Mouse (Mus musculus): Measurements from ENCODE around the gene Dnaic2. TPM values are rescaled to one million over a fixed set of nuclear protein-coding genes. Genes with fewer than 3 reads are reported as not detected.
A peak's percentile ranks its signal among the peaks of the same experiment; 100 is the strongest.

Gene Dnaic2
- polyA plus RNA-seq, 1 experiment, result 1.7 TPM

DNA sequence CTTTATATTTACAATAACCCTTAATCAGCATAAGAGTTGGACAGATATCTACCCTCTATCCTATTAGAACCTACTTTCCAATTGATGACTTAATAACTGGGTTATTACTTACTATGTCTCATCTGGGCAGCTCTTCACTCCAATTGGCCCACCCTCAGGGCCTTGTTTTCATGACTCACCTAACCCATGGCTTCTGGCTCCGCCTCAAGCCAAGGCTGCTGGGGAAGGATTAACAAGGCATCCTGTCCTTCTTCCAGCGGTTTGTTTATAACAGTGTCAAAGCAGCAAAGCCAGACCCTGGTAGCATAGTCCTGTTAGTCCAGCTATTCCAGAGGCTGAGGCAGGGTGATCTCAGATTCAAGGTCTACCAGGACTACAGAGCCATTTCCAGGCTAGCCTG lies 32.8 kb upstream of the Dnaic2 start:
- Histone ChIP-seq H3K9me3 (replicated peaks; ENCODE audit: control insufficient read depth, insufficient read depth, low read length, poor library complexity, severe bottlenecking) (no peaks in the 10 kb centered on the region), H3K36me3 (ENCODE audit: control insufficient read depth, insufficient read depth, low read length, poor library complexity, severe bottlenecking) (peaks cover 2% of the 10 kb centered on the region; the same call in 1 of the 2 replicates), H3K4me1 (ENCODE audit: control insufficient read depth, insufficient read depth, low read length) (peaks cover 11% of the 10 kb centered on the region), H3K9ac (ENCODE audit: low read depth, poor library complexity, severe bottlenecking) (no peak overlapping the region), H3K4me3 (ENCODE audit: low read depth, low read length) (no peak overlapping the region), H3K27ac (ENCODE audit: insufficient read depth, low read length) (peak overlapping the region; percentile 7; the same call in 1 of the 2 replicates), H3K27me3 (ENCODE audit: control insufficient read depth, insufficient read depth, low read length, poor library complexity, severe bottlenecking) (no peaks in the 10 kb centered on the region)
- no peak for TF ChIP-seq EP300 (IDR thresholded peaks at IDR 0.05; ENCODE audit: insufficient read depth, low read depth, low read length)
- no peak for TF ChIP-seq CTCF (IDR thresholded peaks at IDR 0.05; ENCODE audit: low read depth, low read length)
- TF ChIP-seq POLR2A (IDR thresholded peaks at IDR 0.05; ENCODE audit: insufficient read depth, low read length), result no peak

DNA sequence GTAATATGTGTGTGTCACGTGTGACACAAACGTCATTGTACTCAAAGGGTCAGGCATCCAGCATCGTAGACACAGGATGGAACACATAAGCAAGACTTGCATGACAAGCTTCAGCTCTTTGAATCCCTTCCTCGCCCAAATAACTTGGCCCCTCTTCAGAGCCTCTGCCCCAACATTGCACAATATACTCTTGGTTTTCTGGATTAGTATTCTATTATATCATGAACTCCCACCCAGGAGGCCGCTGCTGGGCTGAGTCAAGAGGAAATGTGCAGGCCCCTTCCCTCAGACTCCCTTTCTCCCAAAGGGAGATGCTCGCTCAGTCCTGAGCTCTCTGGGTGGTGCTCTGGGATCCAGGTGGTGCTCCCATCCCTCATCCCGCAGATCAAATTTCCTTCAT lies 28.7 kb upstream of the Dnaic2 start:
- H3K27ac ChIP-seq (ENCODE audit: insufficient read depth, low read length), result no peak overlapping the region
- no peak overlapping the region for H3K9ac ChIP-seq (ENCODE audit: low read depth, poor library complexity, severe bottlenecking)
- peaks cover 6% of the 10 kb centered on the region for H3K4me1 ChIP-seq (ENCODE audit: control insufficient read depth, insufficient read depth, low read length)
- TF ChIP-seq CTCF (IDR thresholded peaks at IDR 0.05; ENCODE audit: low read depth, low read length) (no peak), EP300 (IDR thresholded peaks at IDR 0.05; ENCODE audit: insufficient read depth, low read depth, low read length) (no peak)
- no peak overlapping the region for H3K4me3 ChIP-seq (ENCODE audit: low read depth, low read length)
- no peaks in the 10 kb centered on the region for H3K9me3 ChIP-seq (replicated peaks; ENCODE audit: control insufficient read depth, insufficient read depth, low read length, poor library complexity, severe bottlenecking)
- H3K27me3 ChIP-seq (ENCODE audit: control insufficient read depth, insufficient read depth, low read length, poor library complexity, severe bottlenecking), result no peaks in the 10 kb centered on the region
- peaks cover 2% of the 10 kb centered on the region; the same call in 1 of the 2 replicates for H3K36me3 ChIP-seq (ENCODE audit: control insufficient read depth, insufficient read depth, low read length, poor library complexity, severe bottlenecking)

DNA sequence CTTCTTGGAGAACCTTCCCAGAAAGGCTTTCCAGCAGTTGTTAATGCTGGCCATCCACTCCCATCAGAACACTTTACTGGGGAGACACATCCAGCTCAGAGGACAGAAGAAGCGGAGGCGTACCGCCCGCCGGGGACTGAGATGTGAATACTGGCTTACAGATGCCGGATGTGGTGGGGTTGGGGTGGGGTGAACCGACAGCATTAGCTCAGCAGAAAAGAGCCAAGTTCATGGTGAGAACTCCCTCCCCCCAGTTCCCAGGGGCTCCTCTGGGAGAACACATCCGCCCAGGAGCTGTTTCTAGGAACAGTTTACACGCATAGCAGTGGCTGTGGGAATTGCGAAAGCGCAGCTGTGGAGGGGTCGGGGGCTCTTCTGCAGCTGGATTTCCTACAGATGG lies 27.7 kb upstream of the Dnaic2 start:
- Histone ChIP-seq H3K36me3 (ENCODE audit: control insufficient read depth, insufficient read depth, low read length, poor library complexity, severe bottlenecking) (peaks cover 2% of the 10 kb centered on the region; the same call in 1 of the 2 replicates), H3K4me1 (ENCODE audit: control insufficient read depth, insufficient read depth, low read length) (peaks cover 4% of the 10 kb centered on the region), H3K4me3 (ENCODE audit: low read depth, low read length) (no peak overlapping the region), H3K27me3 (ENCODE audit: control insufficient read depth, insufficient read depth, low read length, poor library complexity, severe bottlenecking) (no peaks in the 10 kb centered on the region), H3K9ac (ENCODE audit: low read depth, poor library complexity, severe bottlenecking) (no peak overlapping the region), H3K27ac (ENCODE audit: insufficient read depth, low read length) (no peak overlapping the region), H3K9me3 (replicated peaks; ENCODE audit: control insufficient read depth, insufficient read depth, low read length, poor library complexity, severe bottlenecking) (no peaks in the 10 kb centered on the region)
- TF ChIP-seq POLR2A (IDR thresholded peaks at IDR 0.05; ENCODE audit: insufficient read depth, low read length) (no peak), EP300 (IDR thresholded peaks at IDR 0.05; ENCODE audit: insufficient read depth, low read depth, low read length) (no peak), CTCF (IDR thresholded peaks at IDR 0.05; ENCODE audit: low read depth, low read length) (no peak)

DNA sequence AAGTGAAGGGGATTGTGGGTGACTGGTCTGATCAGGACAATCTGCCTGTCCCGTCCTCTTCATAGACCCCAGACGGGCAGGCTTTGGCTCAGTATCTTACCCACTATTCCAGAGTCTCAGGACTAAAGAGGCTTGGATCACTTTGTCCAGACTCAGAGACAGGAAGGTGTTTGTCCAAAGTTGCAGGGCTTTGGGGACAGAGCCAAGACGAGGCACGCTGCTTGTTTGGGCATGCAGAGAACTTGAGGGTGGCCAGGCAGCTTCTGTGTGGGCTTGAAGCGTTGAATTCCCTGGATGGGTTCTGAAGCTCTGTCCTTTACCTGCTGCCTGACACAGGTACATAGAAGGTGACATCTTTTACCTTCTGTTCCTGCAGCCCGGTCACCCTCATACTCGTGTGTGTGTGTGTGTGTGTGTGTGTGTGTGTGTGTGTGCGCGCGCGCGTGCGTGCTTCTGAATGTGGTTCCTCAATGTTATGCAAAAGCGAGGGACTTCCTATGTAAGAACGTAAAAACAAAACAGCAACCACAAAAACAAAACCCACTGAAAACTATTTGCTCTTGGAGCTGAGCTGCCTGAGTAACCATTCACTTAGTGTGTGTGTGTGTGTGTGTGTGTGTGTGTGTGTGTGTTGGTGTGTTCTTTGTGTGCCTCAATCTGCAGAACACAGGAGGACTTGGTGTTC lies 24.8 kb upstream of the Dnaic2 start:
- TF ChIP-seq CTCF (IDR thresholded peaks at IDR 0.05; ENCODE audit: low read depth, low read length) (no peak), POLR2A (IDR thresholded peaks at IDR 0.05; ENCODE audit: insufficient read depth, low read length) (no peak), EP300 (IDR thresholded peaks at IDR 0.05; ENCODE audit: insufficient read depth, low read depth, low read length) (no peak)
- Histone ChIP-seq H3K4me3 (ENCODE audit: low read depth, low read length) (no peak overlapping the region), H3K9me3 (replicated peaks; ENCODE audit: control insufficient read depth, insufficient read depth, low read length, poor library complexity, severe bottlenecking) (no peaks in the 10 kb centered on the region), H3K27me3 (ENCODE audit: control insufficient read depth, insufficient read depth, low read length, poor library complexity, severe bottlenecking) (no peaks in the 10 kb centered on the region), H3K4me1 (ENCODE audit: control insufficient read depth, insufficient read depth, low read length) (no peaks in the 10 kb centered on the region), H3K36me3 (ENCODE audit: control insufficient read depth, insufficient read depth, low read length, poor library complexity, severe bottlenecking) (peaks cover 2% of the 10 kb centered on the region; the same call in 1 of the 2 replicates), H3K9ac (ENCODE audit: low read depth, poor library complexity, severe bottlenecking) (no peak overlapping the region), H3K27ac (ENCODE audit: insufficient read depth, low read length) (no peak overlapping the region)

DNA sequence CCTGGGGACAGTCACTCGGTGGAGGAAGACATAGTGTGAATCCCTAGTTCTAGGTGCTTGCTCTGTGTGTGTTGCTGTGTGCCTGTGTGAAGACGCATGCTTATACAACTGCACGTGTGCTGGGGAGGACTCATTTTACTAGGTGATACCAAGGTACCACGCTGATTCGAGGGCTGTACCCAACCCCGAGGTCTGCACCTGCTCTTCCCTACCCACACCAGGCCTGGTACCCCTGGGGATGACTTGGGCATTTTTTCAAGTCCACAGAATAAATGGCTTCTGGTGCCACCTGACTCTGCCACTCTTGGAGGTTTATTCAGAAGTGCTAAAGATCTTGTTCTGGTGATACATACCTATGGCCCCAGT lies 24.2 kb upstream of the Dnaic2 start:
- no peak for TF ChIP-seq EP300 (IDR thresholded peaks at IDR 0.05; ENCODE audit: insufficient read depth, low read depth, low read length)
- no peak for TF ChIP-seq CTCF (IDR thresholded peaks at IDR 0.05; ENCODE audit: low read depth, low read length)
- no peak for TF ChIP-seq POLR2A (IDR thresholded peaks at IDR 0.05; ENCODE audit: insufficient read depth, low read length)
- Histone ChIP-seq H3K27ac (ENCODE audit: insufficient read depth, low read length) (no peak overlapping the region), H3K4me3 (ENCODE audit: low read depth, low read length) (no peak overlapping the region), H3K9ac (ENCODE audit: low read depth, poor library complexity, severe bottlenecking) (no peak overlapping the region), H3K36me3 (ENCODE audit: control insufficient read depth, insufficient read depth, low read length, poor library complexity, severe bottlenecking) (peaks cover 2% of the 10 kb centered on the region; the same call in 1 of the 2 replicates), H3K27me3 (ENCODE audit: control insufficient read depth, insufficient read depth, low read length, poor library complexity, severe bottlenecking) (no peaks in the 10 kb centered on the region), H3K4me1 (ENCODE audit: control insufficient read depth, insufficient read depth, low read length) (no peaks in the 10 kb centered on the region), H3K9me3 (replicated peaks; ENCODE audit: control insufficient read depth, insufficient read depth, low read length, poor library complexity, severe bottlenecking) (no peaks in the 10 kb centered on the region)

DNA sequence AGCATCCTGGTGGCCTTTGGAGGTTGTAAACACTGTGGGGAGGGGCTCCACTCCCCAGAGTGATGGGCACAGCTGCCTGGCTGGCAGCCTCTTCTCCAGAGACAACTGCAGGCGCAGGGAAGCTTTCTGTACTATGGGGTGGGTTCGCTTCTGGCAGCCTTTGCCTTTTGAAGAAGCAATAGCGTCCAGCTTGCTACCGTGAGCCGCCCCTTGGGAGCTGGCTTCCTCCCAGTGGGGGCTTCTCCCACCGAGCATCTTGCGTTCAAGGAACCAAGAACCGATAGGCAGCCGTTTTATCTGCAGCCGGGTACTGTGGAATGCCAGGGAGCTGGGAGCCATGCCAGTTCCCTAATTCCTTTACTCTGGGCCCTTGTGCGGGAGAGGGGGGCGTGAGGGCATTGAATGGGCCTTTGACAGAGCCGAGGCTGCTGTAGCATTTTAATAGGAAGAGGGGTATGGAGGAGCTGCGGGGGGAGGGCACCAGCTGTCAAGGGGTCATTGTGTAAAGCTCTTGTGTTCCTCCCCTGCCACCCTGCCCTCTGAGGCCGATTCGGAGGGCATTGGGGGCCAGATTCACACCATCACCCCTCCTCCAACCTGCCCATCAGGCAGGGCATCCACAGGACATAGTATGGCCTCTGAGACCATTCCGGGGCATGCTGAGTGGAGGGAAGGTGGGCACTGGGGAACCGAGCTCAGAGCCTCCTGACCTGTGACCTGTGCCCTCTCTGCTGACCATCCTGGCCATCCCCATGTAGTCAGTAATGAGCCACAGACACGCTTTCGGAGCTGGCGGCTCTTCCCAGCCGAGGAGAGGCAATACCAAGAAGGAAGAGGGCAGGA lies 22.9 kb upstream of the Dnaic2 start:
- H3K36me3 ChIP-seq (ENCODE audit: control insufficient read depth, insufficient read depth, low read length, poor library complexity, severe bottlenecking), result no peaks in the 10 kb centered on the region; the same call in 1 of the 2 replicates
- no peaks in the 10 kb centered on the region for H3K27me3 ChIP-seq (ENCODE audit: control insufficient read depth, insufficient read depth, low read length, poor library complexity, severe bottlenecking)
- H3K9ac ChIP-seq (ENCODE audit: low read depth, poor library complexity, severe bottlenecking), result no peak overlapping the region
- no peaks in the 10 kb centered on the region for H3K4me1 ChIP-seq (ENCODE audit: control insufficient read depth, insufficient read depth, low read length)
- TF ChIP-seq EP300 (IDR thresholded peaks at IDR 0.05; ENCODE audit: insufficient read depth, low read depth, low read length) (no peak), POLR2A (IDR thresholded peaks at IDR 0.05; ENCODE audit: insufficient read depth, low read length) (no peak), CTCF (IDR thresholded peaks at IDR 0.05; ENCODE audit: low read depth, low read length) (no peak)
- H3K9me3 ChIP-seq (replicated peaks; ENCODE audit: control insufficient read depth, insufficient read depth, low read length, poor library complexity, severe bottlenecking), result no peaks in the 10 kb centered on the region
- no peak overlapping the region for H3K4me3 ChIP-seq (ENCODE audit: low read depth, low read length)
- H3K27ac ChIP-seq (ENCODE audit: insufficient read depth, low read length), result no peak overlapping the region
